Mouse (Mus musculus) heart, embryonic 14.5 days (tissue): ENCODE results near the gene Zbtb12. TPM values are rescaled to one million over a fixed set of nuclear protein-coding genes. Genes with fewer than 3 reads are reported as not detected.

ENCODE experiments used
- ATAC-seq: fragments of 200-750 bp; cut with Nextera tagmentation; 2 replicates; pipeline ENCODE4 v1.8.0; 2017; ENCODE audit warnings: low read depth, moderate TSS enrichment; ENCODE audit not compliant: insufficient number of reproducible peaks, insufficient read depth, low FRiP score
- H3K27ac ChIP-seq, 2 experiments: fragments of 200-500 bp in 1 of 2; fragments of 300-500 bp in 1 of 2; sonication (generic) in 1 of 2; replicated peaks in 1 of 2; 2 replicates each; pipeline ENCODE4 v1.5.1; 2012 to 2014; ENCODE audit warnings: low read depth in 2 of 2, low read length in 2 of 2, control low read depth in 1 of 2, mild to moderate bottlenecking in 1 of 2, mixed read lengths in 1 of 2; ENCODE audit not compliant: control insufficient read depth in 1 of 2, insufficient read depth in 1 of 2
- H3K27me3 ChIP-seq: fragments of 300-500 bp; sonication (generic); 2 replicates; pipeline ENCODE4 v1.6.1; 2014; ENCODE audit warnings: mild to moderate bottlenecking, low read length, control low read depth; ENCODE audit not compliant: control insufficient read depth, insufficient read depth
- H3K36me3 ChIP-seq: fragments of 300-500 bp; sonication (generic); 2 replicates; pipeline ENCODE4 v1.6.1; 2014; ENCODE audit warnings: mild to moderate bottlenecking, control low read depth, low read length, mixed read lengths; ENCODE audit not compliant: control insufficient read depth, insufficient read depth
- H3K4me1 ChIP-seq, 2 experiments: fragments of 200-500 bp in 1 of 2; fragments of 300-500 bp in 1 of 2; sonication (generic) in 1 of 2; 2 replicates each; pipeline ENCODE4 v1.6.1; 2012 to 2014; ENCODE audit warnings: low read length in 2 of 2, control low read depth in 1 of 2, mixed read lengths in 1 of 2; ENCODE audit not compliant: control insufficient read depth in 2 of 2, insufficient read depth in 2 of 2
- H3K4me2 ChIP-seq: fragments of 300-500 bp; sonication (generic); 2 replicates; pipeline ENCODE4 v1.6.1; 2014; ENCODE audit warnings: mild to moderate bottlenecking, low read length
- H3K4me3 ChIP-seq, 2 experiments: fragments of 200-500 bp in 1 of 2; fragments of 300-500 bp in 1 of 2; sonication (generic) in 1 of 2; 2 replicates each; pipeline ENCODE4 v1.5.1; 2012 to 2014; ENCODE audit warnings: low read length in 2 of 2, mild to moderate bottlenecking in 2 of 2, control low read depth in 1 of 2, low read depth in 1 of 2, moderate library complexity in 1 of 2; ENCODE audit not compliant: control insufficient read depth in 1 of 2, insufficient read depth in 1 of 2
- H3K9ac ChIP-seq: fragments of 300-500 bp; sonication (generic); 2 replicates; pipeline ENCODE4 v1.6.1; 2014; ENCODE audit warnings: mild to moderate bottlenecking, low read length
- H3K9me3 ChIP-seq: fragments of 300-500 bp; sonication (generic); 2 replicates; pipeline ENCODE4 v1.6.1; 2016; ENCODE audit warnings: low read length, control low read depth; ENCODE audit not compliant: control insufficient read depth
- WGBS: fragments of 180-500 bp; shearing (Covaris S2); extraction: QIAGEN DNeasy Blood & Tissue Kit; methylation state at CpG from one replicate; pipeline ENCODE4 v1.1.7; 2014; 5-methylcytosine and 5-hydroxymethylcytosine counted together
- polyA plus RNA-seq: library from polyadenylated mRNA; unstranded; fragments of >200 nt; fragmentation: Nextera tagmentation; extraction: Ambion mirVana; gene quantifications from 2 replicates; pipeline ENCODE4 v1.2.1, GENCODE M21; 2014

Gene Zbtb12
- polyA plus RNA-seq, 1 experiment from 2014 or later = 0.53 TPM

DNA sequence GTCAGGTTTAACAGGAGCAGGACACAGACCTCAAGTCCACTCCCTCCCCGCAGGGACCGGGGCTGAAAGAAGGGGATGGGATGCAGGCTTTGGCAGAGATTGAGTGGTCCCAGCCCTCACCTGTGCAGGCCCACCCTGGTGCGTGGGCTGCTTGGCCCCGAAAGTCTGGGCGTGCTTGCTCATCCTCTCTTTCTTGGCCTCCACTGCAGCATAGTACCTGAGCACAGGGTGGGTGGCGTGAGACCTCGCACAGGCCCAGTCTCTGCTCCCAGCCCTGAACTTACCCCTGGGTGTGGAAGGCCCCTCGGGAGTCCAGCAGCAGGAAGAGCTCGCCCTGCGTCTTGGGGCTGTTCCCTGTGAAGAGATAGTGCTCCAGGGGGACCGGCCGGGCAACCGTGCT lies 34.4 kb upstream of the Zbtb12 start:
- Histone ChIP-seq H3K9ac (no peak overlapping the region), H3K4me1 (peaks cover 0 to 5% of the 10 kb centered on the region in 2 experiments; a peak in 2 of 4 replicates), H3K27ac (no peak overlapping the region), H3K4me2 (no peak overlapping the region), H3K27me3 (no peaks in the 10 kb centered on the region), H3K36me3 (peaks cover 84% of the 10 kb centered on the region), H3K4me3 (no peak overlapping the region), H3K9me3 (no peaks in the 10 kb centered on the region)
- no peak for ATAC-seq
- 84% methylated on average over 11 of the region's 13 CpGs for WGBS

DNA sequence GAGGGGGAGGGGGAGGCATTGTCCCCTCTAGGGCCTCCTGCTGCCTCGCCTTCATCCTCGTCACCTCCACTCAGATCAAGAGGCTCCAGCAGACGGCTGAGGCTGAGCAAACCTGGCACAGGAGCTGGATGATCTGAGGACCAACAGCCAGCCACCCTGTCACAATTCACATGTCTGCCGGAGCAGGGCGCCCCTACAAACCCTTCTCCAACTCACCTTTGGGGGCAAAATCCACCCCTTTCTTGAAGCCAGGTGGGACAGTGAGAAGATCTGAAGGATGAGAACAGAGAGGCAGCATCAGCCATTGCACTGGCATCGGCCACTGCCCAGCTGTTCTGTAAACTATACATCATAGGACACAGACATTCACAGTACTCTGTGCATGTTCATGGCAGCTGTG lies 32.1 kb upstream of the Zbtb12 start:
- Histone ChIP-seq H3K4me2 (no peak overlapping the region), H3K27ac (no peak overlapping the region), H3K4me3 (no peak overlapping the region), H3K9ac (no peak overlapping the region), H3K36me3 (peaks cover 63% of the 10 kb centered on the region), H3K27me3 (no peaks in the 10 kb centered on the region), H3K9me3 (no peaks in the 10 kb centered on the region), H3K4me1 (peaks cover 5 to 16% of the 10 kb centered on the region in 2 experiments)
- ATAC-seq = no peak
- 87% methylated on average over 6 of the region's 6 CpGs for WGBS

DNA sequence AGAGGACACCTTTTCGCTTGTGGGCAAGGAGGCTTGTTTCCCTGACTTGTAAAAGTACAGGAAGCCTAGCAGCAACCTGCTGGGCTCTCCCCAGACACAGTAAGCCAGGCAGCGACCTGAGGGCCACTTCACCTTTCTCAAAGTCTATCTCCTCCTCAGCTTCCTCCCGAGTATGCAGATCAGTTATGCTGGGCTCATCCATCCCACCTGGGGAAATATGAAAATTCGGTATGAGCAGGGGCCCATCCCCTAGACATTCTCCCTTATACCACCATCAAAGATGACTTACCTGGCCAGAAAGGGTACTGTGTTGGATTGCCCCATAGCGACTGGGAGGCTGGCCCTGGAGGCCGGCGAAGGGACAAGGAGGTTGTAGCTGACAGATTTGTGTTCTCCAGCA lies 31.7 kb upstream of the Zbtb12 start:
- no peak overlapping the region for H3K4me3 ChIP-seq
- no peak overlapping the region for H3K27ac ChIP-seq
- no peak for ATAC-seq
- WGBS = 86% methylated on average over 7 of the region's 7 CpGs
- H3K9me3 ChIP-seq = no peaks in the 10 kb centered on the region
- peaks cover 5 to 16% of the 10 kb centered on the region in 2 experiments for H3K4me1 ChIP-seq
- H3K9ac ChIP-seq = no peak overlapping the region
- no peak overlapping the region for H3K4me2 ChIP-seq
- no peaks in the 10 kb centered on the region for H3K27me3 ChIP-seq
- peaks cover 63% of the 10 kb centered on the region for H3K36me3 ChIP-seq

DNA sequence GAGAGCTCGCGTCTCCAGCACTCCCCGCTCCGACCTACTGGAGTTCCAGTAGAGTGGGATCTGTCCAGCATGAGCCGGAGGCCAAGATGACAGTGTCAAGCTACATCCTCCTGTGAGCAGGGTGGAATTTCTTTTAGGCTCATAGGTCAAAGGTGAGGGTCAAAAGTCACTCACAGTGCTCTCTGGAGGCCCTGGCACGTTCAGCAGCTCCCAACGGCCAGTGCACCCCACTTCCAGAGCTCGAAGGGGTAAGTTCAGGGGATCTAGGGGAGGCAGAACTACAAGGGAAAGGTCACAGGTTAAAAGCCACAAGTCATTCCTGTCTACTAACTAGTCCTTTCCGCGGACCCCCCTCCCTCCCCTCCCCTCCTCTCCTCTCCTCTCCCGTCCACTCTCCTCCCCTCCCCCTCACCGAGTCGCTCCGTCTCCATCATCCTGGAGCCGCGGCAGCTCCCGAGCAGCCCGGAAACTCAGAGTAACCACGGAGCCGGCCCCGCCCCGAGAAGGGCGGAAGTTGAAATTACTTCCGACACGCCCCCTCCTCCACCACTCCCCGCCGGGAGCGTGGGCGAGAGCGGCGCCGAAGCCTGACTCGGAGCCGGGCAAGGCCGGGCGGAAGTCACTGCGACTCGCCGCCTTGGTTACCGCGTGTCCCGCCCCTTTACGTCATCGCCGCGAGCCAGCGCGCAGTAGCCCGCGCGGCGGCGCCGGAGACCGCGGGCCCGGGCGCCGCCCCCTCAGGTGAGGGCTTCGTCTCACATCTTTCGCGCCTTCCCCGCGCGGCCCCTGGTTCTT lies 29.4 kb upstream of the Zbtb12 start, which contains the start of the genes Skiv2l and Nelfe:
Gene Skiv2l (minus strand): TSS at position 489 of the 795 bp plus-strand sequence.
Gene Nelfe (plus strand): TSS at position 670 of the 795 bp plus-strand sequence.
- peak within 1 kb of the TSS; percentile 80 for H3K9ac ChIP-seq
- H3K27me3 ChIP-seq = no peaks in the 10 kb centered on the region
- H3K4me2 ChIP-seq = peak within 1 kb of the TSS; percentile 94
- no peaks in the 10 kb centered on the region for H3K9me3 ChIP-seq
- peak within 1 kb of the TSS in 1 of 2 experiments; percentile 2; a peak in 1 of 4 replicates for H3K27ac ChIP-seq
- ATAC-seq = peak; percentile 95
- peaks cover 62% of the 10 kb centered on the region for H3K36me3 ChIP-seq
- peak within 1 kb of the TSS; percentile 65 to 79 for H3K4me3 ChIP-seq
- H3K4me1 ChIP-seq = peaks cover 5 to 16% of the 10 kb centered on the region in 2 experiments
- WGBS = under 1% methylated on average over 61 of the region's 65 CpGs

DNA sequence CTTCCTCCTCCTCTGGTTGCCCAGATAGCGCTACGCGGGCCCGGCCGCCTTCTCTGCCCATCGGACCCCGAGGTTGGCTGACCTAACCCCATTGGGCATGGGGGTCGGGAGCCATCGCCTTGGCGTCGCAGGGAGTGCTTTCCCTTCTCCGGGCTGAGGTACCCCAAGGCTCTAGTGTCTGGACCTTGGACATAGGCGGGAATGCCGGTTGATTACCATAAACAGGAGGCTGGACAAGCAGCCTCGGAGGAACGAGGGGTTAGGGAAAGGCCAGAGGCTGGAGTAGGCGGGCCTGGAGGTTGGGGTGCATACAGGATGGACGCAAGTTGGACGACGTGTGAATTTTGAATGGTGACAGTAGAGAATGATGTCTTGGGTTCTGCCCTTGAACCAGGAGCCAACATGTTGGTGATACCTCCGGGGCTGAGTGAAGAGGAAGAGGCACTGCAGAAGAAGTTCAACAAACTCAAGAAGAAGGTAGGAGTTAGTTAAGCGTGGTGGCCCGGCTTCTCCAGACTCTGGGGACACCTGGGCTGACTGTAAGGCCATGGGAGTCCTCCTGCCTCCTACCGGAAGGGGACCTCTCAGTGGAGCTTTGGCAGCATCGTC lies 28.7 kb upstream of the Zbtb12 start:
- 1% methylated on average over 25 of the region's 25 CpGs for WGBS
- Histone ChIP-seq H3K4me2 (peak overlapping the region; percentile 94), H3K4me3 (peak overlapping the region; percentile 65 to 79), H3K4me1 (peaks cover 5 to 16% of the 10 kb centered on the region in 2 experiments), H3K27ac (0 out of 4 replicates have a peak overlapping the region, but pooled peaks of 1 of the 2 experiments have one; percentile 2), H3K27me3 (no peaks in the 10 kb centered on the region), H3K9me3 (no peaks in the 10 kb centered on the region), H3K36me3 (peaks cover 62% of the 10 kb centered on the region), H3K9ac (peak overlapping the region; percentile 80)
- no peak for ATAC-seq

DNA sequence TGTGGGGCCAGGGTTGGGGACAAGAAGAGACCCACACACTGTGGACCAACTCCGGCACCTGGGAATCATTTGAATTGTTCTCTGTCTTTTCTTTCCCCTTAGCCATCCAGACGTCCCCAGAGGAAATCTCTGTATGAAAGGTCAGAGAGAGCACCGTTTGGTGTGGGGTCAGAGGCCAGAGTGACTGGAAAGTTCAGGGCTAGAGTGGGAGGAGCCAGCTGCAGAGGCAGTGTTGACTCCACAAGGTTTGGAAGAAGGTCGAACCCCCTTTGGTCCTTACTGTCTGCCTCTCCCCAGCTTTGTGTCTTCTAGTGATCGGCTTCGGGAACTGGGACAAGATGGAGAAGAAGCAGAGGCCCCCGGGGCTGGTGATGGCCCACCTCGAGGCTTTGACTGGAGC lies 25.8 kb upstream of the Zbtb12 start:
- peaks cover 5 to 16% of the 10 kb centered on the region in 2 experiments for H3K4me1 ChIP-seq
- H3K27ac ChIP-seq = no peak overlapping the region
- H3K4me2 ChIP-seq = no peak overlapping the region
- peaks cover 56% of the 10 kb centered on the region for H3K36me3 ChIP-seq
- H3K27me3 ChIP-seq = no peaks in the 10 kb centered on the region
- ATAC-seq = no peak
- H3K4me3 ChIP-seq = no peak overlapping the region
- H3K9ac ChIP-seq = no peak overlapping the region
- H3K9me3 ChIP-seq = no peaks in the 10 kb centered on the region
- 80% methylated on average over 8 of the region's 8 CpGs for WGBS

DNA sequence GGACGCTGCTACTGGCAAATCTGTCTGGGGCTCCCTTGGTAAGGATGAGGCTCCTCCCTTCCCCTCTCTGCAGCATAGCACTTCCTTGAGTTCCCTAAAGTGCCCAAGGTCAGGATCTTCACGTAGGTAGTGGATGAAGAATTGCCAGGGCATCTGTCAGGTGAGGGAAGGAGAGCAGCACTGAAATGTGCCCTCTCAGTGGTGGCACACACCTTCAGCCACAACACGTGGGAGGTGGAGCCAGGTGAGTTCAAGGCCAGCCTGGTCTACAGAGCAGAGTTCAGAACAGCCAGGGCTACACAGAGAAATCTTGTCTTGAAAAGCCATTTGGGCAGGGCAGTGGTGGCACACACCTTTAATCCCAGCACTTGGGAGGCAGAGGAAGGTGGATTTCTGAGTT lies 24.5 kb upstream of the Zbtb12 start:
- Histone ChIP-seq H3K4me1 (peaks cover 5 to 11% of the 10 kb centered on the region in 2 experiments), H3K27ac (no peak overlapping the region), H3K36me3 (peaks cover 56% of the 10 kb centered on the region), H3K9me3 (no peaks in the 10 kb centered on the region), H3K27me3 (no peaks in the 10 kb centered on the region), H3K4me2 (no peak overlapping the region), H3K4me3 (no peak overlapping the region), H3K9ac (no peak overlapping the region)
- ATAC-seq = no peak
- WGBS = 74% methylated on average over 3 of the region's 3 CpGs
